ENCODE assay signal across 15 mouse cellular contexts in the genomic region with DNA sequence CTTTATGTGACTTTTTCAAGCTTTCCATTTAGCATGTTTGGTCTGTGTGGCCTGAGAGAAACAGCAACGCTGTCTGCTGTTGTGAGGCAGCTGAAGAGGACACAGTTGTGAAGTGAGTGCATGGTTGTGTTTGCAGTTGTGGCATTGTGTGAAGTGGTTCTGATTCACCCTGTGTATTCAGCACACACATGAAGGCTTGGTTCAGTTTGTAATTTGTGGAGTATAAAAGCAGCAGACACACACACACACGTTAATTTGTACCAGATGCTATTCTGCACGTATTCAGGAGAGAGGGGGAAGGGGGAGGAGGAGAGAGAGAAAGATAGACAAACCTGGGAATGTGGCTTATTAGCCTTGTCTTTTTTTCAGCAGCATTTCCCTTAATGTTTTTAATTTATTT.
DNase-seq lines count a peak whose midpoint lies in the region; TF ChIP-seq lines count a peak whose summit lies in the region.
"Had no signal": no experiment of that assay in that cellular context is flagged by ENCODE, and none has a peak within 500 bp of the region (broad histone marks: within the 10 kb centered on the region; RNA-seq: fewer than 3 reads in every experiment).

No protein-coding gene starts in this region.

- TF ChIP-seq POLR2A in heart, adult 2 months (IDR thresholded peaks at IDR 0.05; ENCODE audit: insufficient read depth, low read depth, low read length): no peak
- TF ChIP-seq POLR2A in testis, adult 2 months (IDR thresholded peaks at IDR 0.05; ENCODE audit: control insufficient read depth, low read depth, low read length): no peak

- no peak overlapping the region for H3K4me3 ChIP-seq in heart, embryonic 10.5 days
- H3K4me3 ChIP-seq in heart, adult 2 months: no peak overlapping the region
- H3K4me3 ChIP-seq in testis, adult 2 months (ENCODE audit: control insufficient read depth, low read depth, low read length): no peak overlapping the region
- H3K4me3 ChIP-seq: liver, embryonic 13.5 days; megakaryocyte, embryonic 14.5 days; neural tube, embryonic 13.5 days had no signal

- 0 out of 2 replicates have a peak overlapping the region, but pooled peaks have one; percentile 43 for H3K27ac ChIP-seq in heart, embryonic 10.5 days
- H3K27ac ChIP-seq in heart, adult 2 months: no peak overlapping the region
- H3K27ac ChIP-seq in testis, adult 2 months (ENCODE audit: control insufficient read depth, insufficient read depth, low read depth, low read length): 0 out of 2 replicates have a peak overlapping the region, but pooled peaks have one; percentile 17
- H3K27ac ChIP-seq: liver, embryonic 13.5 days had no signal

- peaks cover 6% of the 10 kb centered on the region; the same call in 1 of the 2 replicates for H3K9me3 ChIP-seq in heart, embryonic 10.5 days
- H3K9me3 ChIP-seq: liver, embryonic 13.5 days; neural tube, embryonic 13.5 days had no signal

- H3K36me3 ChIP-seq in heart, embryonic 10.5 days: peaks cover 5% of the 10 kb centered on the region; the same call in 1 of the 2 replicates
- no peaks in the 10 kb centered on the region for H3K36me3 ChIP-seq in heart, adult 2 months (ENCODE audit: control insufficient read depth, insufficient read depth, low read length)
- no peaks in the 10 kb centered on the region for H3K36me3 ChIP-seq in testis, adult 2 months (ENCODE audit: control insufficient read depth, insufficient read depth, low read length)
- H3K36me3 ChIP-seq: neural tube, embryonic 13.5 days had no signal

- H3K9ac ChIP-seq in heart, adult 2 months (ENCODE audit: low read depth, low read length): no peak overlapping the region
- H3K9ac ChIP-seq: liver, embryonic 13.5 days; neural tube, embryonic 13.5 days had no signal

- TF ChIP-seq CTCF in heart, adult 2 months (IDR thresholded peaks at IDR 0.05): no peak
- TF ChIP-seq CTCF in testis, adult 2 months (IDR thresholded peaks at IDR 0.05; ENCODE audit: control insufficient read depth, insufficient read depth, insufficient replicate concordance, low read depth, low read length): no peak

- WGBS in heart, embryonic 10.5 days: 71% methylated on average over 3 of the region's 3 CpGs
- 78% methylated on average over 3 of the region's 3 CpGs for WGBS in heart, adult 2 months

- H3K4me1 ChIP-seq in heart, embryonic 10.5 days: peaks cover 54% of the 10 kb centered on the region
- peaks cover 3% of the 10 kb centered on the region; the same call in 1 of the 2 replicates for H3K4me1 ChIP-seq in heart, adult 2 months (ENCODE audit: control insufficient read depth, insufficient read depth, low read length)
- H3K4me1 ChIP-seq in testis, adult 2 months (ENCODE audit: control insufficient read depth, insufficient read depth, low read length): no peaks in the 10 kb centered on the region

- intact Hi-C loops in heart, adult 2 months (cut with DNase I): no loop called here
- intact Hi-C loops in gastrocnemius, postnatal 36 days (cut with DNase I): no loop called here

- peaks cover 6% of the 10 kb centered on the region for H3K79me2 ChIP-seq in heart, adult 2 months (replicated peaks; ENCODE audit: control insufficient read depth, insufficient read depth, low read length)

- no peak for DNase-seq in heart, embryonic 10.5 days (ENCODE audit: low spot score)
- DNase-seq in heart, adult 2 months: no peak
- DNase-seq in testis, postnatal 14 days (ENCODE audit: low spot score): no peak
- DNase-seq in forelimb bud, embryonic 11.5 days (ENCODE audit: low read depth, low spot score): peak; percentile 50
- DNase-seq in gastrocnemius, postnatal 36 days: no peak
- DNase-seq in cerebellum, adult 9-11 months: no peak
- DNase-seq: adrenal gland, adult 2 months; cerebellum, adult 18-20 months; kidney, adult 11 months; kidney, postnatal 14 days; liver, embryonic 13.5 days; right cerebral cortex, postnatal 25 days had no signal

- TF ChIP-seq EP300 in heart, adult 2 months (IDR thresholded peaks at IDR 0.05; ENCODE audit: insufficient read depth, low read depth, low read length): no peak

- no peaks in the 10 kb centered on the region for H3K27me3 ChIP-seq in heart, embryonic 10.5 days (ENCODE audit: insufficient read depth, poor library complexity, severe bottlenecking)
- no peaks in the 10 kb centered on the region for H3K27me3 ChIP-seq in heart, adult 2 months (ENCODE audit: control insufficient read depth, insufficient read depth, low read length)
- H3K27me3 ChIP-seq in testis, adult 2 months (ENCODE audit: control insufficient read depth, insufficient read depth, low read length): no peaks in the 10 kb centered on the region
- H3K27me3 ChIP-seq: liver, embryonic 13.5 days; megakaryocyte, embryonic 14.5 days; neural tube, embryonic 13.5 days had no signal
